Mouse (Mus musculus): ENCODE results near the gene Acot7. TPM values are rescaled to one million over a fixed set of nuclear protein-coding genes. Genes with fewer than 3 reads are reported as not detected.
A peak's percentile ranks its signal among the peaks of the same experiment; 100 is the strongest.

Gene Acot7
- polyA plus RNA-seq, 1 experiment from 2014 or later = 18.0 TPM

DNA sequence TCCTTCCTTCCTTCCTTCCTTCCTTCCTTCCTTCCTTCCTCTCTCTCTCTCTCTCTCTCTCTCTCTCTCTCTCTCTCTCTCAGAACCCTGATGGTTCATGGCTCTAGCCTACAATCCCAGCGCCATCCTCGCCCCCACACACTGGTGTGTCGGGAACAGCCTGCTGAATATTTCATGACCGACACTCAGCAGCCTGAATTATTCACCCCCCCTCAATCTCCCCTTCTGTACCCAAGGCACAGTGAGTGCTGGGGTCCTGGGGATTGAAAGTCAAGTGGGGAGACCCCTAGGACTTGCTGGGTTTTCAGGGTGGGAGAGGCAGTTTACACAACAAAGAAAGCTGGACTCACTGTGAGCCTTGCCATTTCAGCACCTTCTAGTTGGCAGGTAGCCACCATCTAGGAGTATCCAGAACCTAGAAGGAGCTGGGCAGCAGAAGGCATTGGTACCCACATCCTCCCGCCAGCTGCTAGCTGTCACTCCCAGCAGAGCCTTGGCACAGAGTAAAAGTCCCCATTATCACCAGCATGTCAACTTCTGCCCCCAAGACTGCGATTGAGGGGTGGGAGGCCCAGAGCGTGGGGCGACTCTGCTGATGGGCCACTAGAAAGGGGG lies 36.3 kb upstream of the Acot7 start:
- Histone ChIP-seq H3K27ac (no peak overlapping the region), H3K36me3 (ENCODE audit: inconsistent target) (no peaks in the 10 kb centered on the region), H3K79me2 (ENCODE audit: inconsistent target) (no peaks in the 10 kb centered on the region), H3K4me3 (ENCODE audit: inconsistent target) (no peak overlapping the region)
- WGBS (ENCODE audit: missing documents) = 89% methylated on average over 8 of the region's 8 CpGs

DNA sequence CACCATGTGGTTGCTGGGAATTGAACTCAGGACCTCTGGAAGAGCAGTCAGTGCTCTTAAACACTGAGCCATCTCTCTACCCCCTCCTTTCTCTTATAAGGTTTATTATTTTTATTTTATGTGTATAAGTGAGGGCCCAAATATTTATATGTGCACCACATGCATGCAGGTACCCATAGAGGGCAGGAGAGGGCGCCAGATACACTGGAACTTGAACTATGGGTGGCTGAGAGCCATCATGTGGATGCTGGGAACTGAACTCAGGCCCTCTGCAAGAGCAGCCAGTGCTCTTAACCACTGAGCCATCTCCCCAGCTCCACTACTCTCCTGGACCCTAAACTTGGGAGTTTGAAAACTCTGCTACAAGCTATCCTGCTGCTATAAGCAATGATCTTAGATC lies 34.3 kb upstream of the Acot7 start:
- Histone ChIP-seq H3K27ac (no peak overlapping the region), H3K4me3 (ENCODE audit: inconsistent target) (no peak overlapping the region), H3K36me3 (ENCODE audit: inconsistent target) (no peaks in the 10 kb centered on the region), H3K79me2 (ENCODE audit: inconsistent target) (no peaks in the 10 kb centered on the region)
- WGBS (ENCODE audit: missing documents) = 91% methylated on average over 1 of the region's 1 CpGs

DNA sequence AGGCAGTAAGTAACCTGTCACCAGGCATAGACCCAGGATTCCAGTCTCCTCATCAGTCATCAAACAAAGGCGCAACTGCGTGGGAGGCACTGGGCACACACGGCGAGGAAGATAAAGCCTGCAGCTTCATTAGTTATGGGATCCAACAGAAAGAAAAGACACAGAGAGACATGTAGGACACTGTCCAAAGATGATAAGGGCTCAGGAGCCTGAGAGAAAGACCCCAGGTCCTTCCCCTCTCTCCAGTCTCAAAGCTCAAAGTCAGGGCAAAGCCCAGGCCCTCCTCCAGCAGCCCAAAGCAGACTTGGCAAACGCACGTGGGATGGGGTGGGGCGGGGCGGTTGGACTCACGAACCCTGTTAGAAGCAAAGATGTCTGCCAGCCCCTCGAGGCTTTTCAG lies 32.5 kb upstream of the Acot7 start:
- no peaks in the 10 kb centered on the region for H3K79me2 ChIP-seq (ENCODE audit: inconsistent target)
- 88% methylated on average over 10 of the region's 10 CpGs for WGBS (ENCODE audit: missing documents)
- no peak overlapping the region for H3K27ac ChIP-seq
- H3K4me3 ChIP-seq (ENCODE audit: inconsistent target) = no peak overlapping the region
- no peaks in the 10 kb centered on the region for H3K36me3 ChIP-seq (ENCODE audit: inconsistent target)

DNA sequence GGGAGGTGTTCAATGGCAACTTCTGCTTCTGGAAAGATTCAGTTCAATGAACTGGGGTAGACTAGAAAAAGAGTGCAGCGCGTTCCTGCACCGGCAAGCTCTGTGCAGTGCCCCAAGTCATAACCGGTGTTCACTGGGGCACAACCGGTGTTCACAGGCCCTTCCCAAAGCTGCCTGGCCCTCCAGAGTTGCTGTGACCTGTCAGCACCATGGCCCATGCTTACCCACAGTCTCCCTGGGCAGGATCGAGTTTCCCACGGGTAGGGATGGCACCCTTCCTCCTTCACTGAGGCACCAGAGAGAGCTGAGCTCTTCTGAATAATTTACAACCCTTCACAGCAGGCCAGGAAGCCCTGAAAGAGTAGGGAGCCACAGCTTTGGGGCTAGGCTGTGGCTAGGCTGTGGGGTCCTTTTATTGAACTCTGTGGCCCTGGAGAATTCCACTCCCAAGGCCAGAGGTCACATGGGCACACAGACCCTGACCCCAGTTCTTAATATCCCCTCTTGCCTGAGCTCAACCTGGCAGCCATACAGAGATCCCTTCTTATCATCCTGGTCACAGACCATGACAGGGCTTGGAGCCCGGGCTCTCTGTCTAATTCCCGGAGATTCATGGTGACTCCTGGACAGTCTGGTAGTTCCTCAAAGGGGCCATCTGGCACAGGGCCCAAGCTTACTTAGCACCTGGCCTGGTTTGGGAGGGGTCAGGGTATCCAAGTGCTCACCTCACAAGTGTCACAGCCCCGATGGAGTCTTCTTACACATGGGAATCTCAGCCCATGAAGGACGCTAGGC lies 31.7 kb upstream of the Acot7 start:
- WGBS (ENCODE audit: missing documents) = 78% methylated on average over 11 of the region's 11 CpGs
- Histone ChIP-seq H3K79me2 (ENCODE audit: inconsistent target) (no peaks in the 10 kb centered on the region), H3K36me3 (ENCODE audit: inconsistent target) (no peaks in the 10 kb centered on the region), H3K27ac (no peak overlapping the region), H3K4me3 (ENCODE audit: inconsistent target) (no peak overlapping the region)

DNA sequence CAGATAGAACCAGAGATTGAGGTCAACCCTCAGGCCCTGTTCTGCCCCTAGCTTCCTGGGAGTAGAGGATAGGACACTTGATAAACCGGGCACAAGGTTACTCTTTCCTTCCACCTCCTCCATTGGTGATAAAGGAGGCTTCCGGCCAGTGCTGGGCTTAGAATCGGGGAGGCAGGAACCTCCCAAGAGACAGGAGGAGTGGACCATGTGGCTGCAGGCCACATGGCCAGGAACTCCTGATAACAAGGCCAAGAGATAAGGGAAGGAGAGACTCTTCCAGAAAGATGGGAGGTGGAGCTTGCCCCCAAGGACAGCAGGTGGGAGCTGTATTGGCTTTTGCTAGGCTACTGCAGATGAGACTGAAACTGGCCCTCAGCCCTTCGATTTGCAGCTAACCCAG lies 27.4 kb upstream of the Acot7 start:
- Histone ChIP-seq H3K27ac (no peak overlapping the region), H3K4me3 (ENCODE audit: inconsistent target) (no peak overlapping the region), H3K36me3 (ENCODE audit: inconsistent target) (no peaks in the 10 kb centered on the region), H3K79me2 (ENCODE audit: inconsistent target) (no peaks in the 10 kb centered on the region)
- 91% methylated on average over 3 of the region's 4 CpGs for WGBS (ENCODE audit: missing documents)

DNA sequence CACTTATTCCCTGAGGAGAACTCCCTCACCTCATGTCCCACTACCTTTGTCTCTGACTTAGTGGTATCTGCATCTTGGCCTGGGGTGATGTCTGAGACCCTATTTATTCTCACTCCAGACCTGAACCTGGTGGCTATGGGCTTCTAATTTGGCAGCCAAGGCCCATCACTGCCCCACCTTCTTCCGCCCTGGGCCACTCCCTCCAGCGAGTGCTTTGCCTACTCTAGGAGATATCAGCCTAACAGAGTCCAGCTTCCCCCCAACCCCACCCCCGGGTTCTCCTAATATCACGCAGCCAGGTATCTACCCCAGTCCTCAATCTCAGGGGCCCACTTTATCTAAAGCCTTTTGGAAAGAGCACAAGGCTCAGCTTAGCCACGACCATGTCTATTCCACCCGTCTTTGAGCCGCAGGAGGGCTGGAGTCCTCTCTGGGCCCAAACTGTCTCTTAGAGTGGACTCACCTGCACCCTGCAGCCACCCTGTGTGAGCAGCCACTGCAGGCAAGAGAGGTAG lies 26.4 kb upstream of the Acot7 start:
- H3K27ac ChIP-seq = no peak overlapping the region
- no peaks in the 10 kb centered on the region for H3K36me3 ChIP-seq (ENCODE audit: inconsistent target)
- H3K4me3 ChIP-seq (ENCODE audit: inconsistent target) = no peak overlapping the region
- H3K79me2 ChIP-seq (ENCODE audit: inconsistent target) = no peaks in the 10 kb centered on the region
- 50% methylated on average over 7 of the region's 7 CpGs for WGBS (ENCODE audit: missing documents)

DNA sequence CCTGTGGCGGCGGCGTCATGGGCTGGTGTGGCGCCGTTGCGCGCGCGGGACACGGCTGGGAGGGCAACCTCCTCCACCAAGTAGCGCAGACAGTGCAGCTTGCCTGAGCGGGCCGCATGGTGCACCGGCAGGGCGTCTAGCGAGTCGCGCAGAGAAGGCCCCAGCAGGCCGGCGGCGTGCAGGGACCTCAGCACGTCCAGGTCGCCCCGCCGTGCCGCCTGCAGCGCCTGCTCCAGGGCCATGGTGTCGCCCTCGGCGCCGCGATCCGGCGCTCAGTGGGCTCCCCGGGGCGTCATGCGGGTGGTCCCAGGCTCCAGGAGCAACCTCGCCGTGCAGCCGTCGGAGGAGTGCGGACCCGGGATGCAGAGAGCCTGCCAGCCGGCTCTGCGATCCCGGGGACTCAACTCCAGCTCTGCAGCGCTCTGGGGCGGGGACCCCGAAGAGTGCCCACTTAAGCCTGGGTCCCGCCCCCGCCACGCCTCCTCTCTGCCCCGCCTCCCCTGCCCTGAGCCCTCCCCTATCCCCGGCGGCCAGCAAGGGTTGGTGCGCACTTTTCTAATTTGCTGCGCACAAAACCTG lies 25.9 kb upstream of the Acot7 start, which contains the start of gene Espn:
Gene Espn, minus strand, starts transcription at position 406 of the 579 bp plus-strand sequence.
- no peaks in the 10 kb centered on the region for H3K36me3 ChIP-seq (ENCODE audit: inconsistent target)
- no peaks in the 10 kb centered on the region for H3K79me2 ChIP-seq (ENCODE audit: inconsistent target)
- 8% methylated on average over 47 of the region's 57 CpGs for WGBS (ENCODE audit: missing documents)
- no peak within 1 kb of the TSS for H3K4me3 ChIP-seq (ENCODE audit: inconsistent target)
- no peak within 1 kb of the TSS for H3K27ac ChIP-seq

DNA sequence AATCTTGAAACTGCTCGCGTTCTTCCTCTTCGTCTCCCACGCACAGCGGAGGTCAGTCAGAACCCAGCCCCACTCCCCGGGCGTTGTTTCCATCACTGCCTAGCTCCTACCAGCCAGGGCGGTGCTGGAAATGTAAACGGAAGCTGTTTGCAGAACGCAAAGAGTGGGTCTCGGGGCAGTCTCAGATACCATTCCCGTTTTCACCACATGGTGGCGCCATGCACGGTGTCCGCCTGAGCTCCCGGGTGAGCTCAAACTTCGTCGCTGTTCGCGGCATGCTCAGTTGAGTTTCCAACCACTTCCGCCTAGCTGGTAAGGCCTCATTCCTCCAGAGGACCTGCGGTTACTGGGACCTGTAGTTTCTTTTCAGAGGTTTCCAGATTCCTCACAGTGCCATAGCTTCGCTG lies 24.2 kb upstream of the Acot7 start:
- H3K27ac ChIP-seq = no peak overlapping the region
- H3K79me2 ChIP-seq (ENCODE audit: inconsistent target) = no peaks in the 10 kb centered on the region
- WGBS (ENCODE audit: missing documents) = under 1% methylated on average over 23 of the region's 23 CpGs
- H3K4me3 ChIP-seq (ENCODE audit: inconsistent target) = no peak overlapping the region
- no peaks in the 10 kb centered on the region for H3K36me3 ChIP-seq (ENCODE audit: inconsistent target)

DNA sequence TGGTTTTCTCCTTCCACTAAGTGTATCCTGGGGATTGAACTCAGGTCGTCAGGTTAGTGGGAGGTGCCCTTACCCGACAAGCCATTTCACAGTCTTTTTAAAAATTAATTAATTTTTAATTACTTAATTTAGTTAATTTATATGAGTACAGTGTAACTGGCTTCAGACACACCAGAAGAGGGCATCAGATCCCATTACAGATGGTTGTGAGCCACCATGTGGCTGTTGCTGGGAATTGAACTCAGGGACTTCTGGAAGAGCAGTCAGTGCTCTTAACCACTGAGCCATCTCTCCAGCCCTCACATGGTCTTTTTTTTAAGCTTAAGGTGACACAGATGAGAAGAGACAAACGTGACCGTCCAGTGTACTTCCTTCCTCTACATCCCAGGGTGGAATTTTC lies 22.9 kb upstream of the Acot7 start:
- H3K79me2 ChIP-seq (ENCODE audit: inconsistent target) = no peaks in the 10 kb centered on the region
- no peak overlapping the region for H3K4me3 ChIP-seq (ENCODE audit: inconsistent target)
- H3K27ac ChIP-seq = no peak overlapping the region
- 73% methylated on average over 4 of the region's 4 CpGs for WGBS (ENCODE audit: missing documents)
- no peaks in the 10 kb centered on the region for H3K36me3 ChIP-seq (ENCODE audit: inconsistent target)

DNA sequence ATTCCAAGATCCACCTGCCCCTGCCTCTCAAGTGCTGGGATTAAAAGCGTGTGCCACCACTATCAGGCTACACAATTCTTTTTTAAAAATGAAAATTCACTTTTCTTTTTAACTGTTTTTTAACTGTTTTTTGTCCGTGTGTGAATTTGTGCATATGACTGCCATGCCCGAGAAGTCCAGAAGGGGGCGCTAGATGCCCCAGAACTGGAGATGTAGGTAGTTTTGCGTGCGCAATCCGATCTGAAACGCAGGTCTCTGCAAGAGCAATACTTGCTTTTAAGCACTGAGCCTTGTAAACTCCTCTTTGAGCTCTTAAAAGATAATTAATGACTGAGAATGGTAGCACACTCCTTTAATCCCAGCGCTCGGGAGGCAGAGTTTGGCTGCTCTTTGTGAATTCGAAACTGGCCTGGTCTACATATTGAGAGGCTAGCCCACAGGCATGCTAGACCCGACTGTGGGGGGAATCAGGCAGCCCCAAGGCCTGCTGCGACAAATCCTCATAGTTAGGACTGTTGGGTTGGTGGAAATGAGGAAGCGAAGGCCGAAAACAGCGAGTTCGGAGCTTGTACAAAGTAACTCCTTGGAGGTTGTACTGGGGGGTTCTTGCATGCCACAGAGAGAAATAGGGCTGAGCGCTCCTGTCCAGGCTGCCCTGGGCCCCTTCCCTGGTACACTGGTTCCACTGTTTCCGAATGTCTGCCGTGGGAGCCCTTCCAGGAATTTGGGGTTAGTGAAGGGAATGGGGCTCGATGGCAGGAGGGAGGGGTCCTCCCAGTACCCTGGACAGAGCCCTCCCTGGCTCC lies 20.0 kb upstream of the Acot7 start:
- Histone ChIP-seq H3K79me2 (ENCODE audit: inconsistent target) (no peaks in the 10 kb centered on the region), H3K36me3 (ENCODE audit: inconsistent target) (no peaks in the 10 kb centered on the region), H3K27ac (no peak overlapping the region), H3K4me3 (ENCODE audit: inconsistent target) (peak overlapping the region; percentile 5; the same call in 1 of the 2 replicates)
- 13% methylated on average over 21 of the region's 21 CpGs for WGBS (ENCODE audit: missing documents)

DNA sequence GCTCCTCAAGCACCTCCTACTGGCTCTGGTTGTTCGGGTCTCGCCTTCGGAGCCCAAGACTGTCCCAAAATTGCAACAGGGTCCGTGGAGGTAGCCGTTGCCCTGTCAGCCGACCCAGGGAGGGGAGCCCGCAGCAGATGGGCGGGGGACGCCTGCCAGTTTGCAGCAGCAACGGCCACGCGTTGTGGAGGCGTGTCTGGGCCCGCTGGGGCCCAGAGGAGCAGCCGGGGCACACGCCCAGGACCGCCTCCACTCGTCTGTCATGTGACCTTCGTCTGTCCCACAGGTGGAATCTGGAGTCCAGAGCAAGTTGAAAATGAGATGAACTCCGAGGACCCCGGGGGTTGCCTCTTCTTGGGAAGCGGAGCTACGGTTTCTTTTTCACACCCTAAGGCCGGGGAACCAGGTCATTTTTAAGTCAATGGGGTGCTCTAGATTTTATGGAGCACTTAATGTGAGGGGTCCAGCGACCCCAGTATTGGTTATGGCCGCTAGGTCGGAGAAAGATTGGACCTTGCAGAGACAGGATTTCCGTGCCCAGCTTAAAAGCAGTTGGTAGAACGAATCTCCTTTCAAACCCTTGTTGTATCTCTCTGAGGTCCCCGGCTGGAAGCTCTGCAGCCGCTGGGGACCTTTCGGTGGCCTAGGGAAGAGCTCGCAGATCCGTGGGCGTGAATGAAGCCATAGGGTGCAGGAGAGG lies 19.2 kb upstream of the Acot7 start, which contains the start of gene Hes2:
Gene Hes2, plus strand, starts transcription at position 283 of the 700 bp plus-strand sequence.
- 3% methylated on average over 34 of the region's 35 CpGs for WGBS (ENCODE audit: missing documents)
- Histone ChIP-seq H3K79me2 (ENCODE audit: inconsistent target) (no peaks in the 10 kb centered on the region), H3K4me3 (ENCODE audit: inconsistent target) (peak within 1 kb of the TSS; percentile 5; the same call in 1 of the 2 replicates), H3K27ac (no peak within 1 kb of the TSS), H3K36me3 (ENCODE audit: inconsistent target) (no peaks in the 10 kb centered on the region)

DNA sequence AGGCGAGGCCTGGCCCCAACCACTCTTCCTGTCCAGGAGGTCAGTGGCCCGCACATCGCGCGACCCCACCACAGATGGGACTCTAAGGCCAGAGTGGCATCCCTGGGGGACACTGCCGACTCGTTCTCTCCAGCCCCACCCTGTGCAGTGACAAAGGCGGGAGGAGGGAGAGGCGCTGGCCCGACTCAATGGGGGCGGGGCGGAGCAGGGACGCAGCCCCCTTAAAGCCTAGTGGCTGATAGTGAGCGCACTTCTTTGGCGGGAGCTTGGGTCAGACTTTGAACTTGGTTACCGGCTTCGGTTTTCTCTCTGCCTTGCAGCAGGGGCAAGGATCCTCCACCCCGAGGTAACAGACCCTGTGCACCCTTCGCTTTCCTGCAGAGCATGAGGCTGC lies 18.7 kb upstream of the Acot7 start:
- WGBS (ENCODE audit: missing documents) = 5% methylated on average over 19 of the region's 19 CpGs
- Histone ChIP-seq H3K27ac (no peak overlapping the region), H3K4me3 (ENCODE audit: inconsistent target) (no peak overlapping the region), H3K79me2 (ENCODE audit: inconsistent target) (no peaks in the 10 kb centered on the region), H3K36me3 (ENCODE audit: inconsistent target) (no peaks in the 10 kb centered on the region)

DNA sequence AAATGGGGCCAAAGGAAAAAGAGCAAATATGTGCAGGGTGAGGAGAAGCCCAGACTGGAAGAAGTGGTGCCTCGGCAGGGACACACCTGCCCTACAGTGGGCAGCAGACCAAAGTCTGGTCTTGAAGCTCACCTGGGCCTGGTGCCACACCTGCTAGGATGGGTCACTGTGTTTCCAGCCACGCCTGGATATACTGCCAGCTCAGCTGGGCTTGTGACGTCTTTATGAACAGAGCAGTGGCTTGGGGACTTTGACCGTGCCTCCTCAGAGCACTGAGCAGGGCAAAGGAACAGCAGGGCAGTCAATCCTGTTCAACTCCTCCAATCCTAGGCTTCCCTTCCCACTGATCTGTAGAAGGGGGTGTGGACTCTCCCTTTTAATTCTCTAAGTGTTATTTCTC lies 17.2 kb upstream of the Acot7 start:
- Histone ChIP-seq H3K79me2 (ENCODE audit: inconsistent target) (no peaks in the 10 kb centered on the region), H3K27ac (no peak overlapping the region), H3K4me3 (ENCODE audit: inconsistent target) (no peak overlapping the region), H3K36me3 (ENCODE audit: inconsistent target) (no peaks in the 10 kb centered on the region)
- 86% methylated on average over 4 of the region's 4 CpGs for WGBS (ENCODE audit: missing documents)

DNA sequence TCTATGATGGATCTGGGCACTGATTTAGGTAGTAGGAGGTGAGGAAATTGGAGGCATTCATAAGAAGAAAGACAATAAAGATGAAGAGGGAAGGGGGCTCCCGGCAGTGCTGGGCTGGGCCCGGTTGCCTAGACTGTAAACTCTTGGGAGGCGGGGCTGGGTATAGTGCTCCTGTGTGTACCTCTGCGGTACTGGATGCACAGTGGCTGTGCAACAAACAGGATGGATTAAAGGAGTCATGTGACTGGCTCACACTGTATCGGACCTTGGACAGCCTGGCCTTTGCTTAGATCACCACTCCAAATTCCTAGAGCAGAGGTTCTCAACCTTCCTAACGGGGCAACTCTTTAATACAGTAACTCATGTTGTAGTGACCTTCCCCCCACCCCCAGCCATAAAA lies 16.3 kb upstream of the Acot7 start:
- H3K4me3 ChIP-seq (ENCODE audit: inconsistent target) = no peak overlapping the region
- 93% methylated on average over 6 of the region's 6 CpGs for WGBS (ENCODE audit: missing documents)
- no peak overlapping the region for H3K27ac ChIP-seq
- H3K36me3 ChIP-seq (ENCODE audit: inconsistent target) = no peaks in the 10 kb centered on the region
- H3K79me2 ChIP-seq (ENCODE audit: inconsistent target) = no peaks in the 10 kb centered on the region
